Mouse (Mus musculus) C2C12 (cell line): ENCODE measurements around the gene Shoc2.

Experiments used
- FOSL1 ChIP-seq: IDR thresholded peaks from one replicate; pipeline ENCODE4 v1.8.0; 2011; ENCODE audit warnings: mild to moderate bottlenecking, low read length; ENCODE audit not compliant: poor library complexity, insufficient read depth, severe bottlenecking
- MYOG ChIP-seq: IDR thresholded peaks from one replicate; pipeline ENCODE4 v1.6.1; 2011; ENCODE audit not compliant: control insufficient read depth, insufficient read length; ENCODE audit errors: extremely low read depth

- TF ChIP-seq FOSL1: no peak
- TF ChIP-seq MYOG: no peak
Observed at GRCm38 (mm10) chr19:54010973-54011372, 66.9 kb downstream of the Shoc2 start.
